Mouse (Mus musculus): ENCODE results near the gene Dock4. TPM values are rescaled to one million over a fixed set of nuclear protein-coding genes. Genes with fewer than 3 reads are reported as not detected.

Dock4 gene
- total RNA-seq, 2 experiments from 2014 or later, result 90.2 to 93.0 TPM

DNA sequence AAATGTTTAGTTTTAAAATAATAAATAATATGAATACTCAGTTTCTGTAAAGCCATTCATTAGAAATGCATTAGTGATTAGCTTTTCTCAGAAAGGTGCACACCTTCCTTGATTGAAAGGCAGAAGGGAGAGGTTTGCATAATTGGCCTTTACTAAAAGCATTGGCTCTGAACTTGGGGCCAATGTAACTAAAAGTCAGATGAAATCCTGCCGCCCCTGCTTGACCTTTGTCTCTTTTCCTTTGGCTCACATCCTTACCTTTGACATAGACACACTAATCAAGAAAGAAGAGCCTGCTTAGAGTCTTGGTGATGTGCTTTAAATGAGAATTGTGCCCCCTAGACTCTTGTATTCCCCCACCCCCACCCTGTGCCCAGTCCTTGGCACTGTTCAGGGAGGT, 55.4 kb downstream of the Dock4 start:
- no peak for DNase-seq (ENCODE audit: low spot score in 2 of 2)
- intact Hi-C loops (cut with DNase I), result no loop called here

DNA sequence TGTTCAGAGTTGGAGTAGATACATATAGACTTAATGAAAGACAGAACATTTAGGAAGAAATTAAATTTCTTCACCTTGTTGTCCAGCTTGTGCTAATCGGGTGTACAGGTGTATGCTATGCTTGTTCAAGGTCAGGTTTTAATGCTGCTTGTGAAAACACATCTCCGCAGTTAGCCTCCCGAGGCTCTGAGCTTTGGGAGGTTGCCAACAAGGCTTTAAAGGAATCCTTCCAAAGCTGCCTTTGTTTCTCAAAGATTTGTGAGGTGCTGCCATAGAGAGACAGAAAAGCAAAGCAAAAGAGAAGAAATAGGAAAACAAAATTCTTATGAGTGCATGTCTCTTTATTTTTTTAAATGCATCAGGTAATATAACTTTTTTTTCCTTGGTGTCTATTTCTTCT, 57.8 kb downstream of the Dock4 start:
- no peak for DNase-seq (ENCODE audit: low spot score in 2 of 2)
- intact Hi-C loops (cut with DNase I), result no loop called here

DNA sequence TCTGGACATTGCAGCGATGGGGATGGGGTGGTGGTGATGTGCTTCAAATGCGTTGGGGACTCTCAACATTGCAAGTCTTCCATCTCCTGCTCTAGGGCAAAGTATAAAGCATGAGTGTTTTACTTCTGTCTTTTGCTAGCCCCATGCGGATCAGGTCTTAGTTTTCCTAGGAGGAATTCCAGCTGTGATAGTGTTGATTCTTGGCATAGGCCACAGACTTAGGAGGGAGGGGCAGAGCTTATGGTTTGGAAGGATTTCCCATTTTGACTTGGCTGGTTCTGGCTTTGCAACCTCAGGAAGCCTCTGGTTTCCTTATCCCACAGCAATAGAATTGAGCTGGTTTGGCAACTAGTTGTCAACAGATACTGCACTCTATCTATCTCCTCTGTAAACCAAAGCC, 58.9 kb downstream of the Dock4 start:
- DNase-seq (ENCODE audit: low spot score in 2 of 2), result no peak
- intact Hi-C loops (cut with DNase I), result no loop called here

DNA sequence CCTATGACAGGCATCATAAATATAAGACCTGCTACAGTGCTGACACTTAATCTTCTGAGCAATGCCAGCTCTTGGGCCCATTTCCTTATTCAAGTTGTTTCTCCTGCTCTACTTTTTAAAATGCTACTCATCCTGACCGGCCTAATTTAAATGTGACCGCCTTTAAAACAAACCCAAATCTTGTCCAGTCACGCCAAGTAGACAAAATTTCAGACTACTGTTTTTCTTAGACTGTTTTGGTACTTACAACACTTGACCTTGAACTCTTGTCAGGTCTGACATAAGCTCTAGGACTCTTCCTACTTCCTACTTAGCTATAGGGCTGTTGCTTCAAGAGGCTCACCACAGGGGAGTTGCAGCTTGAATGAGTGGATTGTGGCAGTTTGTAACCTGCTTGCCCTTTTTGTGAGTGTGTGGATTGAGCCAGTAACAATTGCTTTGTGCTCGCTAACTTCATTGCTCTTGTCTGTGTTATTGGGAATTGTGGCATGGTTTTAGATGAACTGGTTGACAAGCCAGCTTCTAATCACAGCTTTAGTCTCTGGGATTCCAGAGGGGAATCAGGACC, 62.2 kb downstream of the Dock4 start:
- intact Hi-C loops (cut with DNase I), result no loop called here
- DNase-seq (ENCODE audit: low spot score in 2 of 2), result no peak

- intact Hi-C loops (cut with DNase I), result no loop called here
- DNase-seq (ENCODE audit: low spot score in 2 of 2), result no peak
Observed at GRCm38 (mm10) chr12:40508416-40508815, 62.7 kb downstream of the Dock4 start.

DNA sequence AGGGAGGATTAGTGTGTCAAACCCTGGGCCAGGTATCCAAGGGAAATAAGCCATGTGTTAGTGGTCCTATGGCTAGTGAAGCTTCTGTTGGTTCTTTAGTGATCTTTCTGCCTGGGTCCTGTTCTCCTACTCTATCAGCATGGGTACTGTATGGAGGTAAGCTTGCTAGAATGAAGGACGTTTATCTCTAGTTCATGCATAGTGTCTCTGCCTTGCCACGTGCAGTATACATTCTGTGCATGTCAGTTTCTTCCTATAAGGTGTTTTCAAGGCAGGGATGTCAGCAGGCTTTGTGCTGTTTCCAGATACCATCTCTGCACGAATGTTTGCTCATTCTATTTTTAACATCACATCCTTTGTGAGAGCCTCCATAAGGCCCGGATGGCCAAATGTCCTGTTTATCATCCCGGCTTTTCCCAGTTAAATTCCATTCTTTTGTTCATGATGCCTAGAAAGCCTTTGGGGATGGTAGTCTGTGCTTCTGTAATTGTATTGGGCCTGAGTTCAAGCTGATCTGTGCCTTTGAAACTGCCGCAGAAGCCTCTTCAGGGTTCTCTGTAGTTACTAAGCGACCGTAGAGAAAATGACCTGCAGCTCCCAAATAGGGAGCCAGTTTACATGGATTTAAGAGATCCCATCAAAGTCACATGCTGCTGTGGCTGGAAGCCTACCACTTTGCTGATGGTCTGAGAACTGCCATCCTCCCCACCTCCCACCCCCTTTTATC, 66.1 kb downstream of the Dock4 start:
- intact Hi-C loops (cut with DNase I), result no loop called here

DNA sequence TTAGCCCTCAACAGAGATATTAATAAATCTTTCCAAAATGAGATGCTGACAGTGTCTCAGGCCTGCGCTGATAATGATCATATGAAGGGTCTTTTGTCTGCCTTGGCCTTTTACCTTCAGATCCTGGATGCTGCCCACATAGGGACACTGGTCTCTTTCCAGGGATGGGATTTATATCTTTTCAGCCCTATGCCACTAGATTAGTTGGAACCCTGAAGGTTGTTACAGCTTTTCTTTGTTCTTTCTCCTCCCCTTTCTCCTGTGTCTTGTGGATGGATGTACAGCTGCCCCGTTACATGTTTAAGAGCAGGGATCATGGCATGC, 66.6 kb downstream of the Dock4 start:
- intact Hi-C loops (cut with DNase I), result no loop called here
- no peak for DNase-seq (ENCODE audit: low spot score in 2 of 2)

More for the DNA sequence above, 66.1 kb downstream of the Dock4 start:
- no peak for DNase-seq (ENCODE audit: low spot score in 2 of 2)

DNA sequence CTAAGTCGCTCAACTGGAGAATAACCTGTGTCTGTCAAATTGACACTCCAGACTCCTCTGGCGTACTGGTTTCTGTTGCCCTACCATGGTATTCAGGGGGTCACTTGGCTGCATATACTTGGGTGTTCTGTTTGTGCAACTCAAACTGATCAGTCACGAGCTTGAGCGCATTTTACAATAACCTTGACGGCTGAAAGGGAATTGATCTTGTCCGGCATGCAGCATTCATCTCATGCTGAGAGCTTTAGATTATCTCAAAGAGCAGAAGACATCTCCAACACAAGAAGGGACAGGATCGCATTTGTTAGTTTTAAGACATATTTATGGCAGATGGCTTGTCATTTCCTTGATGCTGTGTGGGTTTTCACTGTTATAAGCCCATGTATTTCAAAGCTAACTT, 67.2 kb downstream of the Dock4 start:
- DNase-seq (ENCODE audit: low spot score in 2 of 2), result no peak
- intact Hi-C loops (cut with DNase I), result no loop called here

- intact Hi-C loops (cut with DNase I), result no loop called here
- DNase-seq (ENCODE audit: low spot score in 2 of 2), result no peak
Observed at GRCm38 (mm10) chr12:40514021-40514420, 68.3 kb downstream of the Dock4 start.

GRCm38 (mm10) chr12:40522468-40522867, 76.7 kb downstream of the Dock4 start:
- intact Hi-C loops (cut with DNase I), result no loop called here
- no peak for DNase-seq (ENCODE audit: low spot score in 2 of 2)

- intact Hi-C loops (cut with DNase I), result no loop called here
- no peak for DNase-seq (ENCODE audit: low spot score in 2 of 2)
Observed at GRCm38 (mm10) chr12:40523020-40523419, 77.3 kb downstream of the Dock4 start.

- no peak for DNase-seq (ENCODE audit: low spot score in 2 of 2)
- intact Hi-C loops (cut with DNase I), result no loop called here
Observed at GRCm38 (mm10) chr12:40525045-40525444, 79.3 kb downstream of the Dock4 start.

GRCm38 (mm10) chr12:40535655-40536618, 90.2 kb downstream of the Dock4 start:
- DNase-seq (ENCODE audit: low spot score in 2 of 2), result peak in 1 of 2 experiments; percentile 44
- intact Hi-C loops (cut with DNase I), result no loop called here

DNA sequence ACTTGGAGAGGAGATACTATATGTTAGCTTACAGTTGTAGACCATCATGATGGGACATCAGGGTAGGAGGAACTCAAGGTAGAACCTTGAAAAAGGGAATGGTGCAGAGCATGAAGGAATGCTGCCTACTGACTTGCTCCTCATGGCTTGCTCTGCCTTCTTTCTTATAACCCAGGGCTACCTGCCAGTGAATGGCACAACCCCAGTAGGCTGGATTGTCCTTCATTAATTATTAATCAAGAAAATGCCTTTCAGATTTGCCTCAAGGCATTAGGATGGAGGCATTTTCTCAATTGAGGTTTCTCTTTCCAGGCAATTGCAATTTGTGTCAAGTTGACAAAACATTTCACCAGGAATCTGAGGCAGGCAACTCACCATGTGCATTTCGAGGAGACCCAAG, 92.1 kb downstream of the Dock4 start:
- intact Hi-C loops (cut with DNase I), result no loop called here
- DNase-seq (ENCODE audit: low spot score in 2 of 2), result no peak

- intact Hi-C loops (cut with DNase I), result no loop called here
- DNase-seq (ENCODE audit: low spot score in 2 of 2), result no peak
Observed at GRCm38 (mm10) chr12:40538318-40538717, 92.6 kb downstream of the Dock4 start.

GRCm38 (mm10) chr12:40538780-40539179, 93.0 kb downstream of the Dock4 start:
- intact Hi-C loops (cut with DNase I), result no loop called here
- no peak for DNase-seq (ENCODE audit: low spot score in 2 of 2)

DNA sequence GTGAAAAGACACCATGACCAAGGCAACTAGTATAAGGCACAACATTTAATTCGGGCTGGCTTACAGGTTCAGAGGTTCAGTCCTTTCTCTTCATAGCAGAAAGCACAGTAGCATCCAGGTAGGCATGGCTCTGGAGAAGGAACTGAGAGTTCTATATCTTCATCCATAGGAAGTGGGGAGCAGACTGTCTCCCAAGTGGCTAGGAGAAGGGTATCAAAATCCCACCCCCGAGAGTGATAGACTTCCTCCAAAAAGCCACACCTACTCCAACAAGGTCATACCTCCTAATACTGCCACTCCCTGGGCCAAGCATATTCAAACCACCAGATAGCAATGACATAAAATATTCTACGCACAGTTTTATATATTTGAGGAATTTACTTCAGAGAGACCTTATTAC, 98.5 kb downstream of the Dock4 start:
- intact Hi-C loops (cut with DNase I), result no loop called here
- DNase-seq (ENCODE audit: low spot score in 2 of 2), result no peak

GRCm38 (mm10) chr12:40546827-40547226, 101.1 kb downstream of the Dock4 start:
- DNase-seq (ENCODE audit: low spot score in 2 of 2), result no peak
- intact Hi-C loops (cut with DNase I), result no loop called here

DNA sequence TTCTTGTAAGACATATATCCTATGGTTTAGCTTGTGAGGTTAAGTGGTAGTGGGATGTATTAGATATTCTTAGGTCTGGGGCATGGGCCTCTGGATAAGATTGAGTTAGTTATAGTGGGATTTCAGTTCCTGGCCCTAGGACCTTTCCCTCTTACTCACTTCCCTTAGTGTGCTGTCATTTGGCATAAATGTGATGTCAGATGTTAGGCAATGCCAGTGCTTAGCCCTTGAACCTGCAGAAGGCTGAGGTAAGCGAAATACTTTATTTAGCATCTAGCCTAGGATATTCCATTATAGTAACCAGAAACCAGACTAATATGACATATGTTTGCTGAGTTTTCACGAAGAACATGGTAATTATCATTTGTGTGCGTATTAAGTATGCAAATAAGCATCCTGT, 105.6 kb downstream of the Dock4 start:
- intact Hi-C loops (cut with DNase I), result no loop called here
- DNase-seq (ENCODE audit: low spot score in 2 of 2), result no peak

DNA sequence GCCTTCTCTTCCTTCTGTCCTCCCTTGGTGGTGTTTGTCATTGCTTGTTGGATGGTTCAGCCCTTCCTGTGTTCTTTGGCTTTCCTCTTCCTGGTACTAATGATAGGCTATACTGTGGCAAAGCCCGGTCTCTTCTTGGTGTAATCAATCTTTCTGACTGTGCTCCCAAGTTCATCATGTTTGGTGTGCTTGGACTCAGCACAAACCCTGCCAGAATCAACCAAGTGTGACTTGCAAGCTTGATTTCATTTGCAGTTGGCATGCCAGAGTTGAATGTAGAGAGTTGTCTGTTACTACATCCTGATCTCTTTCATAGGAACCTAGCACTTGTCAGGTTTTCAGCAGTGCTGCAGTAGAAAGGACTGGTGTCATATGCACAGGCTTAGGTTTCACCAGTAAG, 106.4 kb downstream of the Dock4 start:
- intact Hi-C loops (cut with DNase I), result no loop called here
- no peak for DNase-seq (ENCODE audit: low spot score in 2 of 2)

GRCm38 (mm10) chr12:40553929-40554328, 108.2 kb downstream of the Dock4 start:
- DNase-seq (ENCODE audit: low spot score in 2 of 2), result no peak

More at GRCm38 (mm10) chr12:40553929-40554328, 108.2 kb downstream of the Dock4 start:
- intact Hi-C loops (cut with DNase I), result no loop called here

Data from left cerebral cortex, postnatal 25 days (tissue).